Comparison of ENCODE assay signal across 14 mouse cellular contexts in the genomic region with DNA sequence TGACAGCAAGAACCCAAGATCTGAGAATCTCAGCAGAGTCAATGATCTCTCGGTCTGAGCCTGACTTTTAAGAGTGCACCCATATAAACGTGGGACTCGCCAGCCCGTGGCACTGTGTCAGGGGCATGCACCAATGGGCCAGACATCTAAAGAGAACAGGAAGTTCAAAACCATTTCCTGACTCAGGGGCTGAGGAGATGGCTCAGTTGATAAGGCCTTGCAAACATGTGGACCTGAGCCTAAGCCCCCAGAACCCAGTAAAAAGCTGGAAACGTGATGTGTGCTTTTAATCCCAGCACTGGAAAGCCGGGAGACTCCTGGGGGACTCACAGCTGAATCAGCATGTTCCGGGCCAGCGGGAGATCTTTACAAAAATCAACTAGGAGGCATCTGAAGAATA. TPM values are rescaled to one million over a fixed set of nuclear protein-coding genes. Genes with fewer than 3 reads are reported as not detected.
A peak's percentile ranks its signal among the peaks of the same experiment; 100 is the strongest.
DNase-seq lines count a peak whose midpoint lies in the region; ATAC-seq lines count a peak whose summit lies in the region.
"Had no signal": no experiment of that assay in that cellular context is flagged by ENCODE, and none has a peak within 500 bp of the region (broad histone marks: within the 10 kb centered on the region; RNA-seq: fewer than 3 reads in every experiment).

No protein-coding gene starts in this region.

- H3K27ac ChIP-seq in liver, embryonic 12.5 days = no peak overlapping the region
- H3K27ac ChIP-seq: embryonic facial prominence, embryonic 13.5 days; left cerebral cortex, adult 2 months; macrophage had no signal

- no peak overlapping the region for H3K4me3 ChIP-seq in liver, embryonic 12.5 days
- H3K4me3 ChIP-seq: embryonic facial prominence, embryonic 13.5 days; left cerebral cortex, adult 2 months; myocyte had no signal

- H3K27me3 ChIP-seq in liver, embryonic 12.5 days (replicated peaks) = no peaks in the 10 kb centered on the region
- H3K27me3 ChIP-seq: embryonic facial prominence, embryonic 13.5 days had no signal

- no peaks in the 10 kb centered on the region for H3K9me3 ChIP-seq in liver, embryonic 12.5 days (replicated peaks)
- H3K9me3 ChIP-seq: embryonic facial prominence, embryonic 13.5 days had no signal

- DNase-seq in lung, postnatal 25 days (ENCODE audit: low spot score) = peak; percentile 38
- DNase-seq in lung, adult 18-20 months = no peak
- peak; percentile 87 for DNase-seq in T-cell, adult 2 months (ENCODE audit: low spot score)
- peak; percentile 88 for DNase-seq in naive thymus-derived CD4-positive, alpha-beta T cell, adult 2 months (ENCODE audit: low read depth)
- DNase-seq in thymus, postnatal 25 days = peak; percentile 72
- DNase-seq in left cerebral cortex, postnatal 14 days (ENCODE audit: low spot score in 2 of 2) = no peak
- no peak for DNase-seq in cerebellum, adult 9-10 months
- DNase-seq: cerebellum, postnatal 14 days had no signal

- no peak for ATAC-seq in liver, embryonic 12.5 days
- ATAC-seq: forebrain, embryonic 14.5 days had no signal

- intact Hi-C loops in left cerebral cortex, postnatal 14 days (cut with DNase I) = no loop called here

- H3K9ac ChIP-seq in liver, embryonic 12.5 days = no peak overlapping the region
- H3K9ac ChIP-seq: embryonic facial prominence, embryonic 13.5 days had no signal

- WGBS in liver, embryonic 12.5 days (ENCODE audit: insufficient replicate concordance) = 36% methylated on average over 8 of the region's 8 CpGs

- peaks cover 55% of the 10 kb centered on the region for H3K4me1 ChIP-seq in liver, embryonic 12.5 days

- H3K36me3 ChIP-seq in liver, embryonic 12.5 days = peaks cover 6% of the 10 kb centered on the region; the same call in 1 of the 2 replicates
- H3K36me3 ChIP-seq: embryonic facial prominence, embryonic 13.5 days had no signal

- no peak overlapping the region for H3K4me2 ChIP-seq in liver, embryonic 12.5 days
- H3K4me2 ChIP-seq: embryonic facial prominence, embryonic 13.5 days had no signal

RNA-seq across cellular contexts. Expression of a gene that starts 26.0 kb away (rescaled TPM):
- total RNA-seq in left cerebral cortex, postnatal 14 days (2021) = 100 to 1,000 TPM in 1 of 2 experiments, 10 to 100 TPM in 1; 93.1 to 112 TPM
- polyA plus RNA-seq in liver, embryonic 12.5 days (2016; fragmentation: Nextera tagmentation; extraction: Ambion mirVana) = 10.8 TPM in 2 replicates

Comparison
In these comparisons a context has a peak if more than half of its experiments do, and no peak if none do; other contexts are left out.
1. DNase-seq: peak in lung, postnatal 25 days (single experiment), T-cell, adult 2 months (single experiment), naive thymus-derived CD4-positive, alpha-beta T cell, adult 2 months (single experiment) and thymus, postnatal 25 days (single experiment); none in lung, adult 18-20 months (0 of 2), left cerebral cortex, postnatal 14 days (0 of 2) and cerebellum, adult 9-10 months (single experiment).